Mouse (Mus musculus) frontal cortex, adult 2 months (tissue): Measurements from ENCODE around the gene Ppm1m. TPM values are rescaled to one million over a fixed set of nuclear protein-coding genes. Genes with fewer than 3 reads are reported as not detected.

Source experiments
- DNase-seq, 2 experiments: peaks; one replicate each; pipeline ENCODE4 v3.0.0; 2022; ENCODE audit warnings: low spot score in 1 of 2; ENCODE audit errors: extremely low spot score in 1 of 2
- polyA plus RNA-seq: library from polyadenylated mRNA; depleted of rRNA; stranded (reverse); fragments of >200 nt; gene quantifications from 2 replicates; pipeline ENCODE4 v1.2.3, GENCODE M21; 2012; rRNA removed

The Ppm1m gene
- 32.0 and 35.1 TPM in 2 replicates for polyA plus RNA-seq

GRCm38 (mm10) chr9:106199535-106200272 lies at the start of gene Ppm1m:
TSS of gene Ppm1m (minus strand) at chr9:106199746.
- DNase-seq = no peak

- DNase-seq = no peak
Measured at GRCm38 (mm10) chr9:106242813-106243488, 43.4 kb upstream of the Ppm1m start.

GRCm38 (mm10) chr9:106241541-106242164 lies 42.1 kb upstream of the Ppm1m start:
- no peak for DNase-seq

DNA sequence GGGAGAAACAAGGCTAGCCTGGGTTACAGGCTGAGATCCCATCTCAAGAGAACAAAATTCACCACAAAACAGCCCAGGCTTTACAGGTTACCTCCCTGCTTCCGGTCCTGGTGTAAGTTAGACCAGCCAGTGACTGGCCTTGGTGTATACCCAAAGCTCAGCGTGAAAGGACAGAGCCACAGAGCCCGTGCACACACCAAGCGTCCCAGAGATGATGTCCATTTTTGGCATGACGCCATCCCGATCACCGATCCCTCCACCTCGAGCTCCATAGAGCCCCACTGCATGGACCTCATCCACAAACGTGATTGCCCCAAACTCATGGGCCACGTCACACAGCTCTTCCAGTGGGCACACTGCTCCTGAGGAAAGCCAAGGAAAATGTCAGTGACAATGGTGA lies 38.3 kb upstream of the Ppm1m start:
- DNase-seq = no peak

- no peak for DNase-seq
Measured at GRCm38 (mm10) chr9:106237401-106237800, 37.9 kb upstream of the Ppm1m start.

- DNase-seq = no peak
Measured at GRCm38 (mm10) chr9:106236818-106237211, 37.3 kb upstream of the Ppm1m start.

DNA sequence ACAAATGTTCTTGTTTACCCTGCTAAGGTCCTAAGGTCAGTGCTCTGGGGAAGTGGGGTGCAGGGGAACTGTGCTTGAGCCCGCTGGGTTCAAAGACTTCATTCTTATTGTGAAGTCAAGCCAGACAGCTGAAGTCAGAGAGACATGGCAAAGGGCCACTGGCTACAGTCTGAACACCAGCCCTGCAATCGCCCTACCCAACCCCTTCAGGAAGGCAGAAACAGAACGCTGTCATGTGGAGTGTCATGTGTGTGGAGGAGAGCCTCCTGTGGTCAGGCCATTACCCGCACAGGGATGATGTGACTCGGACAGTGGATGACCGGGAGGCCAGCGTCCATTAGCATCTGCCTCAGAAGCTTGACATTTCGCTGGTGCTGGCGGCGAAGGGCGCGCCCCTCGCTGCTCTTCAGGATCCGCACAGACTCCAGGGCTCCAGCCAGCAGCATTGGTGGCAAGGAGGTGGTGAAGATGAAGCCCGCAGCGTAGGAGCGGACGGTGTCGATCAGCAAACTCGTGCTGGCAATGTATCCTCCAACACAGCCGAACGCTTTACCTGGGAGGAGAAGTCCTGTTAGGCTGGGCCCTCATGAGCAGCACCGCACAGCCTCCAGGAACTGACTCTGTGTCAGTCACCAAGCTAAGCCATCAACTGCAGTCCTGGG lies 36.7 kb upstream of the Ppm1m start:
- no peak for DNase-seq

DNA sequence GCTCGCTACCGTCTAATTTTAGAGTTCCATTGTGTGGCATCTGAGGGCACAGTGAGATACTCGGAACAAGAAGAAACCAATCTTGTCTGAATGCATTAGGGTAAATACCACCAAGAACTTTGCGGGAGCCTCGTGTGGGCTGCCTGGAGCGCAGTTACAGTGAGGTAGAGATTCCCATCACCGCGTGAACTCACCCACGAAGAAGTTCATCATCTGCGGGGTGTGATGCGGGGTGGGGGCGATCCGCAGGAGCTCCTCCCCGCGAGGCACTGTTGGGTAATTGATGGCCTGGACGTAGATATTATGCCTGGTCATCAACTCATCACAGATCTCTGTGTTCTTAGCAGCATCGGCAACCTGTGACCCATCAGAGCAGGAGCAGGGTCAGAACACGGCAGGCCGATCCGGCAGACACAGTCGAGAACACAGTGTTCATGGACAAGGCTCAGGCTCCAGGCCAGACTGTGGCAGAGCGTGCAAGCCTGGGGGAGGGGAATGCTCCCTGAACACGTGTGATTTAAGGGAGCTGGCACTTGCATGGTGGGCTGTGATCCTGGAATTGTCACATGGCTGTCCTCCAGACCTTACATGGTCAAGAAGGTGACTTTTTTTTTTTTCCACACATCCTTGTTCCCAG lies 35.8 kb upstream of the Ppm1m start:
- DNase-seq = peak in 1 of 2 experiments; percentile 35

DNA sequence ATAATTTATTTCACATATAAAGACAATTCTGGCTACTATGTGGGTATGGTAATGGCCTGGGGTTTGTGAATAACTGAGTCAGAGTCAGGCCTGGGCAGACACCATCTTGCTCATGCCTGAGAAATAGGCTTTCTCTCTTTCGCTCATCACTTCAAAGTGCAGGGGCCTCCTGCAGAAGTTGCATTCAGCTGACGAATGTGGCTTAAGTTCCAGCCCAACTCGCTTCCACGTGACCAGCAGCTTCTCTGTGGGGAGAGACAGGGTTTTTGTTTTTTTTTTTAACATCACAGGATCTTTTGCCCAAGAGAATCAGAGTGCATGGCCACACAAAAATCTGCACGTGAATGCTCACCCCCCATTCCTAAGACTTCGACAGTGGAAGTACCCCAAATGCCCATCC lies 34.4 kb upstream of the Ppm1m start:
- DNase-seq = no peak

DNA sequence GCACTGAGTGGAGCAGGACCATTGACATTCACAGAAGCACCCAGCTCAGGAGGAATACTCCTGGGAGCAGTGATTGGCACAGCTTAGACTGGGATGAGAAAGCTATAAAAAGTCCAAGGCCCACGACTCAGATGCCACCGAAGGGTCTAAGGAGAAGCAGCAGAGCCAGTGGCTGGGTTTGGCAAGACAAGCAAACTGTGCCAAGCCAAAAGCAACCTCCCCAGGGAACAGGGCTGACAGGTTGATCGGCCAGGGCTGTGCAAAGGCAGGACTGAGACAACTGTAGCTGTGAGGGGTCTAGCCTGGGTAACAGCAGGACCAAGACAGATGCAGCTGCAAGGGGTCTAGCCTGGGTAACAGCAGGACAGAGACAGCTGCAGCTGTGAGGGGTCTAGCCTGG lies 33.4 kb upstream of the Ppm1m start:
- no peak for DNase-seq

GRCm38 (mm10) chr9:106231816-106232215 lies 32.3 kb upstream of the Ppm1m start:
- no peak for DNase-seq

DNA sequence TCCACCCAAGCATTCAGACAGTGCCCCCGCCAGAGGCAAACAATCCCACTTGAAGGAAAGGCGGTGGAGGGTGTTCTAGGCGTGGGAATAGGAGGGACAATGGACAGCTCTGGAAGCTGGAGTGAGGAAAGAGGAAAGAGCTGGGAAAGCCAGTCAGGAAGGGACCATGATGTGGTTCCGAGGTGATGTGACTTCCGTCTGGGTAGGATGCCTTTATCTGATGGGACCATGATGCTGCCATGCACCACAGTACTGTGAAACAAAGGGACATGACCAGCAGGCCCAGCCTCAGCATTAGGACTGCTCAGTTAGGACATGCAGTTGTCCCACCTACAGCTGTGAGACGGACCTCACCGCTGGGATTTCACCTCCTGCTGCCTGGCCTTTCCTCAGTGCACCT lies 31.7 kb upstream of the Ppm1m start:
- no peak for DNase-seq

DNA sequence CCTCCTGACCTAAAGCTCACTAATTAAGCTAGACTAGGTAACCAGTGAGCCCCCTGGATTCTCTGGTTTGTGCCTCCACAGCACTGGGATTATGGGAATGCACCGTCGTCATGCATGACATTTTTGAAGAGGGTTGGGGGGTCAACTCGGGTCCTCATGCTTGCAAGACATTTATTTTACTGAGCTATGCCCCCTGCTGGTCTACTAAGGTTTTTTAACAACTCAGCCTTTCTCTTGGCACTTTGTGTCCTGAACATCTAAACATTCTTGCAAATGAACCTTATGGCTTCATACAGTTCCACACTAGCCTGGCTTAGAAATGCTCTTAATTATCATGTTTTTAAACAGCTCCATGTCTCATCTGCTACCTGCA lies 31.2 kb upstream of the Ppm1m start:
- no peak for DNase-seq

DNA sequence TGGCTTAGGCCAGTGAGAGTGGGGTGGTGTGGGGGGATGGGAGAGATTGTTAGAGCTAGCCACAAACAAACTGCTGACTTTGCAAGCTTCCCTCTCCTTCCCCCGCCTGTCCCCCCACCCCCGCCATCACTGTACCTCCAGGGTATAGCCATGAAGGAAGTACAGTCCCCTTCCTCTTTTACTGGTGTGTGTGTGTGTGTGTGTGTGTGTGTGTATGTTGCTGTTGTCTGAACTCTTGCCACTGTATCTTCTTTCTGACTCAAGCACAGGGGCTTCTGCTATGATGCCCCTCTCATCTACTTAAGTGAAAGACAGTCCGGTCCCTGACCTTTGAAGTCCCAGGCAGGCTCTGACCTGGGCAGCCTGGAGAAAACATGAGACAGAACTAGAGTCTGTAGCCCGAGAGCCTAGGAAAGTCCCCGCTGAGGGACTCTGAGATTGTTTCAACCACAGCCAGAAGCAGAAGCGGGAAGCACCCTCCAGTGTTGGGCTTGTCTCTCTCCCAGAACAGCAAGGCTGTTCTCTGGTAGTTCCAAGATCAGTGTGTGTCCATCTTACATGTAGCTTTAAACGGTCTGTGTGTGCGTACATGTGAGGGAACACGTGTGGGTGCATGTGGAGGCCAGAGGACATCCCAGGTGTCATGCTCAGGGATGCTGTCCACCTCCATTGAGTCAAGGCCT lies 30.6 kb upstream of the Ppm1m start:
- no peak for DNase-seq

DNA sequence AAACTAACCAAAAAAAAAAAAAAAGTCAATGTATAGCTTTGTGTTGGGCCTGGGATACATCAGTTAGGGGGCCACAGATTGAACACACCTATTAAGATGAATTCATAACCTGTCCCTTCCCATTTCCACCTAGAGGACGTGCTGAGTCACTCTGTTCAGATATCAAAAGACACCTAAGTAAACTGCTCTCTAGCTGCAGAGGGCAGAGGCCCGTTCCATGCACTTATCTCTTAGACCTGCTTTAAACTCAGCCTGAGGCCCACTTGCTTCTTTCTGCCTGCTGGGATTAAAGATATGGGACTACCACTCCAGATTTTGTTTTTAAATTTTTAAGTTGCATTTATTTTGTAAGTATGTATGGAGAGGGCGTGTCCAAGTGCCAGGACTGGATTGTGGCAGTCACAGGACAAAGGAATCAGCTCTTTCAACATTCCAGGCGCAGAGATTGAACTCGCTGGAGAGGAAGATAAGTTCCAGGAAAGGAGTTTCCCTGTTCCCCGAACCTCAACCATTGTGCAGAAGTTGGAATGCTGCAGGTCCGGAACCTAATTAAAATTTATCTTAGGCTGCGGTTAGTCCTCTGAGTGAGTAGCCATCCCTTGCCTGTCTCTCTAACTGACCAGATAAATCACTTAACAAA lies 28.4 kb upstream of the Ppm1m start:
- no peak for DNase-seq

DNA sequence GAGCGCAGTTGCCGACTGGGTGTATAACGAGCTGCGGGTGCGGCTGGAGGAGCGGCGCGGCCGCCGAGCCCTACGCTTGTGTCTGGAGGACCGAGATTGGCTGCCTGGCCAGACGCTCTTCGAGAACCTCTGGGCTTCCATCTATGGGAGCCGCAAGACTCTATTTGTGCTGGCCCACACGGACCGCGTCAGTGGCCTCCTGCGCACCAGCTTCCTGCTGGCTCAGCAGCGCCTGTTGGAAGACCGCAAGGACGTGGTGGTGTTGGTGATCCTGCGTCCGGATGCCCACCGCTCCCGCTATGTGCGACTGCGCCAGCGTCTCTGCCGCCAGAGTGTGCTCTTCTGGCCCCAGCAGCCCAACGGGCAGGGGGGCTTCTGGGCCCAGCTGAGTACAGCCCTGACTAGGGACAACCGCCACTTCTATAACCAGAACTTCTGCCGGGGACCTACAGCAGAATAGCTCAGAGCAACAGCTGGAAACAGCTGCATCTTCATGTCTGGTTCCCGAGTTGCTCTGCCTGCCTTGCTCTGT lies 26.7 kb upstream of the Ppm1m start:
- DNase-seq = peak in 1 of 2 experiments; percentile 51

GRCm38 (mm10) chr9:106225469-106226150 lies 26.1 kb upstream of the Ppm1m start:
- no peak for DNase-seq

- DNase-seq = no peak
Measured at GRCm38 (mm10) chr9:106222994-106223393, 23.4 kb upstream of the Ppm1m start.

DNA sequence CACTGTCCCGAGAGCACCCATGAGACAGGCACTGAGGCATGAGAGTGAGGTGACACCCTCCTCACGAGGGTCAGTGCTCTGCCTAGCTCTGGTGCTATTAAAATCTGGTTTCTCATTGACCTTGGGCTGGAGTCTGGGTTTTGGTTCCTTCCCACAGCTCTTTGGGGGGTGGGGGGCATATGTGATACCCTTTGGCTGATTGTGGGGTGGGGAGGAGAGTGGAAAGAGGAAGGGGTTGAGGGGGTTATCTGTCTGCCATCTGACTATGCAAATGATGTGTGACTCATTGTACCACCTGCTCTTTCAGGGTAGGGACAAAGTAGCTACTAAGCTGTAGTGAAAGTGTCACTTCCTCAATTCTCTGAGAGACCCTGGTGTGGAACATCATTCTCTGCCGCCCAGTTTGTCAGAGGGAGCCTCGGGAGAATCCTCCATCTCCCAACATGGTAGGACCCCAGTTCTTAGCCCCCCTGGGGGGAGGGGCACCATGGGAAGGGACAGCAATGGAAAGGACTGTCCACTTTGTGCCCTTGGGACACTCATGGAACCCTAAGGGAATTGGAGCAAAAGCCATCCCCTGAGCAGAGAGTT lies 22.8 kb upstream of the Ppm1m start, which contains the start of gene Tlr9:
TSS of gene Tlr9 (plus strand) at position 338 of the 591 bp plus-strand sequence.
- DNase-seq = no peak
